In the genomic region with DNA sequence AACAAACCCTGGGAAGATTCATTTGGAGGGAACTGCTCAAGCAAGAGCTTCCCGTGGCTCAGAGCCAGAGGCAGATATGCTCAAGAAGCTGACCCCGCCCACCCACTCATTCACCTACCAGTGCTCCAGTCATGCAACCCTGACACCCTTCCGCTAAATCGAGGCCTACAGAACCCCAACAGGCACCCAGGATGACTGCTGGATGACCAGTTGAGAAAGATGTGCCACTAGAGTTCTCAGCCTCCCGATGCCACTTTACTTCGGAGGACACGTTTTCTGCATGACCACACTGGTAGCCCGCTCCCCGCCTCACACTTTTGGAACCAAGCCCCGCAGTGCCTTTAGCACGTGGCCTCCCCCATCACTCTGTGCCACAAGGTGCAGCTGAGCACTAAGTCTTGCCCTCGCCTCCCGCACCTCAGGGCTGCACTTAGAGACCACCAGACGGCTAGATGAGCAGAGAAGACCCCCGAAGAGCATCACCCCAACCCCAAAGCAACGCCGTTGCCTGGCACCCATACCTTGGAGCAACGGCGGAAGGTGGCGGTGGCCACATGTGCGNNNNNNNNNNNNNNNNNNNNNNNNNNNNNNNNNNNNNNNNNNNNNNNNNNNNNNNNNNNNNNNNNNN, we compare ENCODE assay signal across 9 mouse cellular contexts. TPM values are rescaled to one million over a fixed set of nuclear protein-coding genes. Genes with fewer than 3 reads are reported as not detected.
DNase-seq lines count a peak whose midpoint lies in the region; ATAC-seq lines count a peak whose summit lies in the region.
"Had no signal": no experiment of that assay in that cellular context is flagged by ENCODE, and none has a peak within 500 bp of the region (broad histone marks: within the 10 kb centered on the region; RNA-seq: fewer than 3 reads in every experiment).

No protein-coding gene starts in this region.

- no peak for DNase-seq in kidney, adult 8-10 months
- peak; percentile 52 to 65 for DNase-seq in kidney, postnatal 25 days
- DNase-seq in frontal cortex, postnatal 36 days (ENCODE audit: low spot score in 2 of 2) = no peak

- no peaks in the 10 kb centered on the region for H3K9me3 ChIP-seq in kidney, embryonic 15.5 days (replicated peaks)
- H3K9me3 ChIP-seq in embryonic facial prominence, embryonic 12.5 days = no peaks in the 10 kb centered on the region
- no peaks in the 10 kb centered on the region for H3K9me3 ChIP-seq in neural tube, embryonic 13.5 days

- H3K27ac ChIP-seq in kidney, embryonic 15.5 days = no peak overlapping the region
- no peak overlapping the region for H3K27ac ChIP-seq in embryonic facial prominence, embryonic 12.5 days
- no peak overlapping the region for H3K27ac ChIP-seq in neural tube, embryonic 13.5 days (replicated peaks)

- H3K4me3 ChIP-seq in kidney, embryonic 15.5 days (replicated peaks) = peak overlapping the region; percentile 48
- H3K4me3 ChIP-seq in embryonic facial prominence, embryonic 12.5 days = peak overlapping the region; percentile 41
- H3K4me3 ChIP-seq in neural tube, embryonic 13.5 days = peak overlapping the region; percentile 39

- no peaks in the 10 kb centered on the region for H3K36me3 ChIP-seq in kidney, embryonic 15.5 days
- H3K36me3 ChIP-seq in embryonic facial prominence, embryonic 12.5 days = no peaks in the 10 kb centered on the region
- no peaks in the 10 kb centered on the region for H3K36me3 ChIP-seq in neural tube, embryonic 13.5 days

- 26% methylated on average over 21 of the region's 21 CpGs for whole genome bisulfite sequencing in kidney, embryonic 15.5 days
- 31% methylated on average over 21 of the region's 21 CpGs for WGBS in embryonic facial prominence, embryonic 12.5 days
- 19% methylated on average over 21 of the region's 21 CpGs for WGBS in neural tube, embryonic 13.5 days

- peak overlapping the region; percentile 77 for H3K4me2 ChIP-seq in kidney, embryonic 15.5 days
- peak overlapping the region; percentile 73 for H3K4me2 ChIP-seq in embryonic facial prominence, embryonic 12.5 days (replicated peaks)
- peak overlapping the region; percentile 62 for H3K4me2 ChIP-seq in neural tube, embryonic 13.5 days

- H3K4me1 ChIP-seq in kidney, embryonic 15.5 days = peaks cover 15% of the 10 kb centered on the region
- peaks cover 16% of the 10 kb centered on the region for H3K4me1 ChIP-seq in embryonic facial prominence, embryonic 12.5 days
- H3K4me1 ChIP-seq in neural tube, embryonic 13.5 days (replicated peaks) = peaks cover 19% of the 10 kb centered on the region

- H3K9ac ChIP-seq in kidney, embryonic 15.5 days = peak overlapping the region; percentile 39; the same call in 1 of the 2 replicates
- peak overlapping the region; percentile 47; the same call in 1 of the 2 replicates for H3K9ac ChIP-seq in embryonic facial prominence, embryonic 12.5 days
- H3K9ac ChIP-seq in neural tube, embryonic 13.5 days = peak overlapping the region; percentile 62

- no peak for ATAC-seq in kidney, embryonic 15.5 days (replicated peaks; ENCODE audit: low FRiP score)
- ATAC-seq in embryonic facial prominence, embryonic 12.5 days (ENCODE audit: insufficient number of reproducible peaks, insufficient read depth, low FRiP score, low TSS enrichment) = no peak
- peak; percentile 32; the same call in 1 of the 2 replicates for ATAC-seq in neural tube, embryonic 13.5 days (ENCODE audit: low read depth)
- no peak for ATAC-seq in erythroid progenitor cell, adult 5-6 weeks (replicated peaks; ENCODE audit: low FRiP score, poor library complexity, severe bottlenecking)
- ATAC-seq in cerebellum, adult (ENCODE audit: insufficient number of reproducible peaks, low FRiP score, low TSS enrichment) = no peak

- peaks cover 43% of the 10 kb centered on the region for H3K27me3 ChIP-seq in kidney, embryonic 15.5 days
- H3K27me3 ChIP-seq in embryonic facial prominence, embryonic 12.5 days = peaks cover 44% of the 10 kb centered on the region
- H3K27me3 ChIP-seq in neural tube, embryonic 13.5 days = peaks cover 36% of the 10 kb centered on the region

RNA-seq across cellular contexts. Expression of gene Pcsk9, which starts 0.8 kb away (rescaled TPM):
- 16.3 and 18.8 TPM in 2 replicates for polyA plus RNA-seq in kidney, embryonic 15.5 days (2015; fragmentation: Nextera tagmentation; extraction: Ambion mirVana)
- 1.8 and 1.9 TPM in 2 replicates for polyA plus RNA-seq in embryonic facial prominence, embryonic 12.5 days (2016; fragmentation: Nextera tagmentation; extraction: Ambion mirVana)
- 0.34 and 0.36 TPM in 2 replicates for polyA plus RNA-seq in neural tube, embryonic 13.5 days (2015; fragmentation: Nextera tagmentation; extraction: Ambion mirVana)
- not detected in 2 replicates for total RNA-seq in erythroid progenitor cell, adult 5-6 weeks (2015; ENCODE audit: low replicate concordance)
- total RNA-seq in erythroid progenitor cell, adult 5-6 weeks (2017; ENCODE audit: low replicate concordance) = not detected in 2 replicates

RNA-seq across cellular contexts. Expression of gene Bsnd, which starts 28.8 kb away (rescaled TPM):
- polyA plus RNA-seq in kidney, embryonic 15.5 days (2015; fragmentation: Nextera tagmentation; extraction: Ambion mirVana) = 7.9 and 8.9 TPM in 2 replicates
- polyA plus RNA-seq in embryonic facial prominence, embryonic 12.5 days (2016; fragmentation: Nextera tagmentation; extraction: Ambion mirVana) = not detected in 2 replicates
- polyA plus RNA-seq in neural tube, embryonic 13.5 days (2015; fragmentation: Nextera tagmentation; extraction: Ambion mirVana) = not detected in 2 replicates
- not detected in 2 replicates for total RNA-seq in erythroid progenitor cell, adult 5-6 weeks (2015; ENCODE audit: low replicate concordance)
- not detected in 2 replicates for total RNA-seq in erythroid progenitor cell, adult 5-6 weeks (2017; ENCODE audit: low replicate concordance)
- total RNA-seq: left cerebral cortex, postnatal 10 days had no signal

Comparison
In these comparisons a context has a peak if more than half of its experiments do, and no peak if none do; other contexts are left out.
1. DNase-seq: peak in kidney, postnatal 25 days (2 of 2); none in kidney, adult 8-10 months (0 of 2) and frontal cortex, postnatal 36 days (0 of 2).
2. Peak in every context shown above with its lines, with median percentiles within 50 percentile points of each other: H3K4me2 ChIP-seq, H3K4me3 ChIP-seq and H3K9ac ChIP-seq.